Mouse (Mus musculus) limb, embryonic 15.5 days (tissue): ENCODE data around the gene Hpgd. TPM values are rescaled to one million over a fixed set of nuclear protein-coding genes. Genes with fewer than 3 reads are reported as not detected.
"Not testable (repeated sequence)": the region's sequence is repeated elsewhere in the genome, so short reads cannot be mapped to it uniquely, and the experiment has no call there.

ENCODE experiments used
- ATAC-seq: fragments of 200-750 bp; cut with Nextera tagmentation; 2 replicates; pipeline ENCODE4 v1.8.0; 2017; ENCODE audit warnings: low read depth, moderate TSS enrichment; ENCODE audit not compliant: insufficient number of reproducible peaks, low FRiP score, low TSS enrichment
- H3K27ac ChIP-seq: fragments of 300-500 bp; sonication (generic); 2 replicates; pipeline ENCODE4 v1.5.1; 2015; ENCODE audit warnings: moderate library complexity, mild to moderate bottlenecking, inconsistent platforms
- H3K27me3 ChIP-seq: fragments of 300-500 bp; sonication (generic); 2 replicates; pipeline ENCODE4 v1.6.1; 2015; ENCODE audit warnings: inconsistent platforms
- H3K36me3 ChIP-seq: fragments of 300-500 bp; sonication (generic); 2 replicates; pipeline ENCODE4 v1.6.1; 2015; ENCODE audit warnings: inconsistent platforms
- H3K4me1 ChIP-seq: fragments of 300-500 bp; sonication (generic); 2 replicates; pipeline ENCODE4 v1.6.1; 2015; ENCODE audit warnings: inconsistent platforms
- H3K4me2 ChIP-seq: fragments of 300-500 bp; sonication (generic); 2 replicates; pipeline ENCODE4 v1.6.1; 2015; ENCODE audit warnings: mild to moderate bottlenecking, inconsistent platforms
- H3K4me3 ChIP-seq: fragments of 300-500 bp; sonication (generic); 2 replicates; pipeline ENCODE4 v1.5.1; 2015; ENCODE audit warnings: mild to moderate bottlenecking, inconsistent platforms
- H3K9ac ChIP-seq: fragments of 300-500 bp; sonication (generic); 2 replicates; pipeline ENCODE4 v1.6.1; 2015; ENCODE audit warnings: inconsistent platforms
- H3K9me3 ChIP-seq: fragments of 300-500 bp; sonication (generic); 2 replicates; pipeline ENCODE4 v1.6.1; 2016; ENCODE audit warnings: inconsistent platforms
- WGBS: fragments of 180-500 bp; shearing (Covaris S2); methylation state at CpG from one replicate; pipeline ENCODE4 v1.1.7; 2015; 5-methylcytosine and 5-hydroxymethylcytosine counted together
- polyA plus RNA-seq: library from polyadenylated mRNA; unstranded; fragments of >200 nt; fragmentation: Nextera tagmentation; extraction: Ambion mirVana; gene quantifications from 2 replicates; pipeline ENCODE4 v1.2.1, GENCODE M21; 2015

Hpgd gene
- 27.1 and 28.3 TPM in 2 replicates for polyA plus RNA-seq

GRCm38 (mm10) chr8:56294373-56294877 is at the start of gene Hpgd:
Gene Hpgd (plus strand): TSS chr8:56294585.
- WGBS: under 1% methylated on average over 33 of the region's 33 CpGs
- H3K9ac ChIP-seq: peak within 1 kb of the TSS; percentile 51; the same call in 1 of the 2 replicates

GRCm38 (mm10) chr8:56251728-56252127 is 42.7 kb upstream of the Hpgd start:
- not testable (repeated sequence) for H3K4me2 ChIP-seq, ATAC-seq, H3K4me3 ChIP-seq, H3K27ac ChIP-seq, H3K9me3 ChIP-seq, H3K9ac ChIP-seq, H3K36me3 ChIP-seq, H3K4me1 ChIP-seq, H3K27me3 ChIP-seq
- WGBS: 73% methylated on average over 3 of the region's 3 CpGs

More at GRCm38 (mm10) chr8:56294373-56294877, at the start of gene Hpgd:
- peak; percentile 72; the same call in 1 of the 2 replicates for ATAC-seq
- no peaks in the 10 kb centered on the region for H3K9me3 ChIP-seq
- no peak within 1 kb of the TSS for H3K27ac ChIP-seq
- H3K36me3 ChIP-seq: no peaks in the 10 kb centered on the region
- H3K4me2 ChIP-seq: peak within 1 kb of the TSS; percentile 89
- peak within 1 kb of the TSS; percentile 57 for H3K4me3 ChIP-seq
- H3K4me1 ChIP-seq: peaks cover 12% of the 10 kb centered on the region; the same call in 1 of the 2 replicates
- peaks cover 4% of the 10 kb centered on the region; the same call in 1 of the 2 replicates for H3K27me3 ChIP-seq

DNA sequence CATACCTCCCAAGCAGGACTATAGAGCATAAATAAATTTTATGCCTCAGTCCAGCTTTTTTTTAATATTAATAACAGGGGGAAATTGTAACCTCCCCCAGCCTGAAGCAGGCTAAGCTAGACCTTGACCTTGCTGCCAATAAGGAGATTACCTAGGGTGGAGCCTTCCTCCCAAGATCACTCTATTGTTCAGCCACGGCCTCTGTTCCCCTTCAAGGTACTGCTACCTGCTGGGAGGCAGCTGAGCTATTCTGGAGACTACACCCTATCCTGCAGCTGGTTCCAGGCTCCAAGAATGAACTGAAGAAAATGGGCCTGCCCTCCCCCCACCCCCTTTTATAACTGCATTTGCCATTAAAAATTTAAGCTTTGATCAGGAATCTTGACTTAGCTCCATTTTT is 42.1 kb upstream of the Hpgd start:
- no peak overlapping the region for H3K4me3 ChIP-seq
- ATAC-seq: no peak
- H3K9ac ChIP-seq: no peak overlapping the region
- 64% methylated on average over 1 of the region's 1 CpGs for WGBS
- no peaks in the 10 kb centered on the region for H3K36me3 ChIP-seq
- H3K9me3 ChIP-seq: no peaks in the 10 kb centered on the region
- no peak overlapping the region for H3K4me2 ChIP-seq
- H3K4me1 ChIP-seq: no peaks in the 10 kb centered on the region
- no peaks in the 10 kb centered on the region for H3K27me3 ChIP-seq
- H3K27ac ChIP-seq: no peak overlapping the region

- Histone ChIP-seq H3K4me3 (no peak overlapping the region), H3K4me2 (no peak overlapping the region), H3K27me3 (no peaks in the 10 kb centered on the region), H3K9me3 (no peaks in the 10 kb centered on the region), H3K36me3 (no peaks in the 10 kb centered on the region), H3K9ac (no peak overlapping the region), H3K27ac (no peak overlapping the region), H3K4me1 (no peaks in the 10 kb centered on the region)
- 0 out of 2 replicates have a peak, but pooled peaks have one; percentile 65 for ATAC-seq
- WGBS: 71% methylated on average over 1 of the region's 1 CpGs
Measured at GRCm38 (mm10) chr8:56261190-56261589, 33.2 kb upstream of the Hpgd start.

- no peak for ATAC-seq
- Histone ChIP-seq H3K9me3 (no peaks in the 10 kb centered on the region), H3K4me3 (no peak overlapping the region), H3K4me2 (no peak overlapping the region), H3K27ac (no peak overlapping the region), H3K27me3 (no peaks in the 10 kb centered on the region), H3K4me1 (no peaks in the 10 kb centered on the region; the same call in 1 of the 2 replicates), H3K9ac (no peak overlapping the region), H3K36me3 (no peaks in the 10 kb centered on the region)
- WGBS: 60% methylated on average over 10 of the region's 10 CpGs
Measured at GRCm38 (mm10) chr8:56269687-56270663, 24.4 kb upstream of the Hpgd start.

- H3K9ac ChIP-seq: no peak overlapping the region
- H3K27me3 ChIP-seq: no peaks in the 10 kb centered on the region
- no peaks in the 10 kb centered on the region for H3K36me3 ChIP-seq
- H3K4me1 ChIP-seq: no peaks in the 10 kb centered on the region; the same call in 1 of the 2 replicates
- no peak for ATAC-seq
- 25% methylated on average over 1 of the region's 1 CpGs for WGBS
- no peak overlapping the region for H3K4me3 ChIP-seq
- H3K9me3 ChIP-seq: no peaks in the 10 kb centered on the region
- H3K27ac ChIP-seq: no peak overlapping the region
- H3K4me2 ChIP-seq: no peak overlapping the region
Measured at GRCm38 (mm10) chr8:56272934-56273333, 21.5 kb upstream of the Hpgd start.

GRCm38 (mm10) chr8:56275316-56275715 is 19.1 kb upstream of the Hpgd start:
- Histone ChIP-seq H3K9me3 (no peaks in the 10 kb centered on the region), H3K4me2 (no peak overlapping the region), H3K4me3 (no peak overlapping the region), H3K36me3 (no peaks in the 10 kb centered on the region), H3K9ac (no peak overlapping the region), H3K27ac (no peak overlapping the region), H3K27me3 (no peaks in the 10 kb centered on the region), H3K4me1 (no peaks in the 10 kb centered on the region)
- no peak for ATAC-seq

DNA sequence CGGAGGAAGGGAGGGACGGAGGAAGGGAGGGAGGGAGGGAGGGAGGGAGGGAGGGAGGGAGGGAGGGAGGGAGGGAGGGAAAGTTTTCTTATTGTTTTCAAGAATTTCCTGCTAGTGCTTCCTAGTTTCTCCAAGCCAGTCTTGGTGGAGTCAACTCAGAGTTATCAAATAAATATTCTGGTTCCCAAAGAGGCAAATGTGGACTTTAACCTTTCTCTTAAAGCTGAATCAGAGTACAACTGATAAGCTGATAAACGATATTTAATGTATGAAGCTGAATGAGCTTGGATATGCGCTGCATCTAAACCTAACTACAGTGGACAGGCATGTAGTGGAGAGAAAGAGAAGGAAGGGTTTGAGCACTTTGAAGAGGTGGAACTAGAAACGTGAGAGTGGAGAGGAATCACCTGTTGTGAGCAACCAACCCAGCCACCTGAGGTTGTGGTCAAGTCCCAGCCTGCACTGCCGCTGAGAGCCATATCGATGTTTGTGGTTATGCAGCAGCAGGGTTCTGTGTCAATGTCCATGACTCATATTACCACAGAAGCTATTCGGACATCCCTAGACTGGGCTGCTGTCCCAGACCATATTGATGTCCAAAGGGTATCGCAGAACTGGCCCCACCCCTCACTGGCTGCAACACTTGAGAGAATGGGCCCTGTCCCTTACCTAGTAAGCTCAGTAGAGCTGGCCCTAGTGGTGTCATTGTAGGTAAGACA is 16.4 kb upstream of the Hpgd start:
- no peak overlapping the region for H3K9ac ChIP-seq
- no peak overlapping the region for H3K4me3 ChIP-seq
- H3K36me3 ChIP-seq: no peaks in the 10 kb centered on the region
- H3K27me3 ChIP-seq: no peaks in the 10 kb centered on the region
- 80% methylated on average over 7 of the region's 9 CpGs for WGBS
- no peaks in the 10 kb centered on the region for H3K9me3 ChIP-seq
- H3K4me2 ChIP-seq: no peak overlapping the region
- H3K4me1 ChIP-seq: no peaks in the 10 kb centered on the region
- ATAC-seq: no peak
- H3K27ac ChIP-seq: no peak overlapping the region

DNA sequence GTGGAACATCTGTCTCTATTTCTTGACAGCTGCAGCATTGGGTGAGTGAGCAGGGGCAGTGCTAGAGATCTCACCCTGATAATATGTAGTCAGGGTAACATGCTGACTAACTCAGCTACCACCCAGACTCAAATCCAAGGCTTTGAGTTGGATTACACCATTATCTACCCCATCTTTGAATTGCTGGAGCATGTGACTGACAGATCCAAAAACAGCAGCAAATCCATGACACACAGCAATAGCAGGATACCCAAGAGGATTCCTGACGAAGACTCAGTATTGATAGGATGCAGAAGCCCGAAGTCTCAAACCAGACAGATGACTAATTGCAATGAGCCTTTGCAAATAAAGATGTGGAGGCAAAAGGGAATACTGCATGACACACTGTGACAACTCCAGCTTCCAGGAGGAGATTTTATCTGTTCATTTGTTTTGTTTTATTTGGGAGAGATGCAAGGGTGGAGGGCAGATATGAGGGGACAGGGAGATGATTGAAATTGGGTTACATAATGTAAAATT is 15.8 kb upstream of the Hpgd start:
- ATAC-seq: no peak
- WGBS: 78% methylated on average over 2 of the region's 2 CpGs
- no peaks in the 10 kb centered on the region for H3K9me3 ChIP-seq
- H3K36me3 ChIP-seq: no peaks in the 10 kb centered on the region
- H3K4me1 ChIP-seq: no peaks in the 10 kb centered on the region
- H3K9ac ChIP-seq: no peak overlapping the region
- no peak overlapping the region for H3K27ac ChIP-seq
- no peaks in the 10 kb centered on the region for H3K27me3 ChIP-seq
- H3K4me2 ChIP-seq: no peak overlapping the region
- no peak overlapping the region for H3K4me3 ChIP-seq

DNA sequence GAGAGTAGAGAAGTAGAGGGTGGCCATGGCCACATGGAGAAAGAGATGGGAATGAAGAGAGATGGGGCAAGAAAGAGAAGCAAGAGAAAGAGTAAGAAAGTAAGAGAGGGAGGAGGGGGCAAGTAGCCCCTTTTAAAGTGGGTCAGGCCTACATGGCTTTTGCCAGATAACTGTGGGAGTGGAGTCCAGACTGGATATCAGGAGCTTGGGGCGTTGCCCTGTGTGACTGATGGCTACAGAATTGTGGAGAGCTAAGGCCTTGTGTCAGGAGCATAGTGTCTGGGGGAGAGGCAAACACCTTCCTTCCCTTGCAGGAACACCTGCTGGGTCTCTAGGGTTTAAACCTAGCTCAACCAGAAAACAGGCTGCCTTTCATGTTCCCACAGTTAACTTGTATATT is 10.4 kb upstream of the Hpgd start:
- H3K4me2 ChIP-seq: no peak overlapping the region
- no peak overlapping the region for H3K27ac ChIP-seq
- no peaks in the 10 kb centered on the region for H3K9me3 ChIP-seq
- ATAC-seq: no peak
- H3K27me3 ChIP-seq: no peaks in the 10 kb centered on the region
- peaks cover 5% of the 10 kb centered on the region; the same call in 1 of the 2 replicates for H3K4me1 ChIP-seq
- WGBS: 75% methylated on average over 1 of the region's 1 CpGs
- H3K36me3 ChIP-seq: no peaks in the 10 kb centered on the region
- no peak overlapping the region for H3K9ac ChIP-seq
- H3K4me3 ChIP-seq: no peak overlapping the region

- 31% methylated on average over 3 of the region's 3 CpGs for WGBS
- Histone ChIP-seq H3K27me3 (no peaks in the 10 kb centered on the region), H3K4me1 (peaks cover 5% of the 10 kb centered on the region; the same call in 1 of the 2 replicates), H3K4me3 (no peak overlapping the region), H3K9me3 (no peaks in the 10 kb centered on the region), H3K36me3 (no peaks in the 10 kb centered on the region), H3K4me2 (no peak overlapping the region), H3K9ac (no peak overlapping the region), H3K27ac (no peak overlapping the region)
- no peak for ATAC-seq
Measured at GRCm38 (mm10) chr8:56284957-56285356, 9.4 kb upstream of the Hpgd start.
